Mouse (Mus musculus): ENCODE results near the gene Susd3.

- no peak for TF ChIP-seq POLR2A (IDR thresholded peaks at IDR 0.05; ENCODE audit: insufficient read depth, low read depth, low read length)
- no peak for TF ChIP-seq CTCF (IDR thresholded peaks at IDR 0.05)
These were observed 52.3 kb downstream of the Susd3 start for GRCm38 (mm10) chr13:49196211-49196610.
